Mouse (Mus musculus) megakaryocyte progenitor cell, adult 5-6 weeks (primary cell): ENCODE data around the gene Olfr312. TPM values are rescaled to one million over a fixed set of nuclear protein-coding genes. Genes with fewer than 3 reads are reported as not detected.

Experiments used
- ATAC-seq: replicated peaks from 2 replicates; pipeline ENCODE4 v1.8.0; 2016; ENCODE audit warnings: mild to moderate bottlenecking, moderate TSS enrichment, inconsistent platforms; ENCODE audit not compliant: poor library complexity
- total RNA-seq, 2 experiments: library from RNA; stranded (forward) in 1 of 2; stranded (reverse) in 1 of 2; fragments of 157-497, 149-512 nt in 1 of 2; fragments of 200-1000 nt in 1 of 2; gene quantifications; 2 replicates each; pipeline versions ENCODE4 v1.2.3 to v1.2.4; 2015 to 2017

Gene Olfr312
- total RNA-seq, 2 experiments from 2014 or later, result not detected

DNA sequence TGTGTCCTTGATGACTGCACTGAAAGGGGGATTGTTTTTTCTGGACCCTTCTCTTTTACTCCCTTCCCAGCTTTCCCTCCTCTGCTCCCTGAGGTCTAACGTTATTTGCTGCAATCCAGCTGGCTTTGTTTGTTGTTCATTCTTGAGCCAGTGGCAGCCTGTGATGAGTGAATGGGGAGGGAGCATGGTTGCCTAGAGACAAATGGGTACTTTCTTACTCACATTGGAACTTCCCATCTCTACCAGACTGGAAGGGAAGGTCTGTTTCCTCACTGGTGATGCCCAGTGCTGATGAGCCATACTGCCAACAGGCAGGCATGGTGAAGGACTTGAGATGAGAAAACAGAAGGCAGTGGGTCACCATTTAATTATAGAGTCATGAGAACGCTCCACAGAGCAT lies 20.7 kb downstream of the Olfr312 start:
- no peak for ATAC-seq

GRCm38 (mm10) chr11:58860744-58861143 lies 31.7 kb downstream of the Olfr312 start:
- ATAC-seq, result no peak

DNA sequence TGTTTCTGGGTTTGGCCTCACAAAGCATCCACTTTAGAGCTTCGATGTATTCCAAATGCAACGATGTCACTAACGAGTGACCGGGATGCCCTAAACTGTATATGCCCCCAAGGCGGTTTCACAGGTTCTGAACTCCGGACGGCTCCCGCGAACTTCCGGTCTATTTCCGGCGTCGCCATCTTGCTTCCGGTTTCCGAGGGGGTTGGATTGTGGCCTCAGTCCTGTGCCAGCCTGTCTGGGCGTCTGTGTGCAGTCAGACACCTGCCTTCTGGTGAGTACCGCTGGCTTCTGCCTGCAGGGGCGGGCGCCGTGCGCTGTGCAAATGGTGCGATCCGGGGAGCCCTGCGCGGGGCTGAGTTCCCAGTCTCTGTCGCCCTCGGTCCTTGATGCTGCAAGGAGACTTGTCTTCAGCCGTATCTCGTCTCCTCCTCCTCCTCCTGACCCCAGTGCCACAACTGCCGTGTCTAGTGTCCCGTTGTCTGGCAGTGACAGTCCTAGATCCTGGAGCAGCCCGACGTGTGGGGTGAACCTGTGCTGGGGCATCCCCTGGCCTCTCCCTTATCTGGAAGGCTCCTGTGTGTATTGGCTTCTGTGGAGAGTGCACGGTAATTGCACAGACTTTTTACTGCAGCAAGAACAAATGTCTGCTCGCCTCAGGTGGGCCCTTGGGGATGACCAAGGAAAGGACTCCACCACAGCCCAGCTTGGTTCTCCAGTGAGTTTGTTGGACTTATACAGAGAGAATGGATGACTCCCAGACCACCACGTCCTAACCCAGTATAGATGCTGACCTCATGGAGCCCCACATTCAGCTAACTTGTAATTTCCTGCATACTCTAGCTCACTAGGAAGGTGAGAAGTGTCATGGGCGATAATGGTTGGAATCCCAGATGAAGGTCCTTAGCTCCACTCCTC lies 38.3 kb downstream of the Olfr312 start, which contains the start of gene 2810021J22Rik:
Gene 2810021J22Rik (plus strand): TSS at position 178 of the 915 bp plus-strand sequence.
- ATAC-seq, result peak; percentile 97

GRCm38 (mm10) chr11:58867954-58868330 lies 38.9 kb downstream of the Olfr312 start:
- ATAC-seq, result peak; percentile 14; the same call in 1 of the 2 replicates

GRCm38 (mm10) chr11:58870961-58871360 lies 41.9 kb downstream of the Olfr312 start:
- no peak for ATAC-seq

GRCm38 (mm10) chr11:58883756-58884155 lies 54.7 kb downstream of the Olfr312 start:
- ATAC-seq, result 0 out of 2 replicates have a peak, but pooled peaks have one; percentile 20

Other genes starting within 250 kb of the Olfr312 start
- gene Olfr324, start 234.1 kb upstream of the Olfr312 start, total RNA-seq (2015), result not detected in 2 replicates
- gene Olfr324, start 234.1 kb upstream of the Olfr312 start, total RNA-seq (2017), result not detected in 2 replicates
- not detected in 2 replicates for gene 2210407C18Rik, start 213.2 kb upstream of the Olfr312 start, total RNA-seq (2015)
- not detected in 2 replicates for gene 2210407C18Rik, start 213.2 kb upstream of the Olfr312 start, total RNA-seq (2017)
- gene Olfr323, start 198.7 kb upstream of the Olfr312 start, total RNA-seq (2015), result not detected in 2 replicates
- not detected in 2 replicates for gene Olfr323, start 198.7 kb upstream of the Olfr312 start, total RNA-seq (2017)
- gene Trim58, start 188.8 kb upstream of the Olfr312 start, total RNA-seq (2015), result 1.8 and 3.5 TPM in 2 replicates
- 0.27 and 1.2 TPM in 2 replicates for gene Trim58, start 188.8 kb upstream of the Olfr312 start, total RNA-seq (2017)
- not detected in 2 replicates for gene Olfr322, start 170.5 kb upstream of the Olfr312 start, total RNA-seq (2015)
- not detected in 2 replicates for gene Olfr322, start 170.5 kb upstream of the Olfr312 start, total RNA-seq (2017)
- gene Olfr320, start 148.1 kb upstream of the Olfr312 start, total RNA-seq (2015), result not detected in 2 replicates
- gene Olfr320, start 148.1 kb upstream of the Olfr312 start, total RNA-seq (2017), result not detected in 2 replicates
- not detected in 2 replicates for gene Olfr319, start 130.1 kb upstream of the Olfr312 start, total RNA-seq (2015)
- gene Olfr319, start 130.1 kb upstream of the Olfr312 start, total RNA-seq (2017), result not detected in 2 replicates
- not detected in 2 replicates for gene Olfr318, start 105.2 kb upstream of the Olfr312 start, total RNA-seq (2015)
- not detected in 2 replicates for gene Olfr318, start 105.2 kb upstream of the Olfr312 start, total RNA-seq (2017)
- gene Olfr317, start 90.0 kb upstream of the Olfr312 start, total RNA-seq (2015), result not detected in 2 replicates
- not detected in 2 replicates for gene Olfr317, start 90.0 kb upstream of the Olfr312 start, total RNA-seq (2017)
- not detected in 2 replicates for gene Olfr316, start 76.5 kb upstream of the Olfr312 start, total RNA-seq (2015)
- not detected in 2 replicates for gene Olfr316, start 76.5 kb upstream of the Olfr312 start, total RNA-seq (2017)
- gene Olfr315, start 56.0 kb upstream of the Olfr312 start, total RNA-seq (2015), result not detected in 2 replicates
- not detected in 2 replicates for gene Olfr315, start 56.0 kb upstream of the Olfr312 start, total RNA-seq (2017)
- gene Olfr314, start 46.3 kb upstream of the Olfr312 start, total RNA-seq (2015), result not detected in 2 replicates
- not detected in 2 replicates for gene Olfr314, start 46.3 kb upstream of the Olfr312 start, total RNA-seq (2017)
- gene Fam183b, start 27.3 kb upstream of the Olfr312 start, total RNA-seq (2015), result not detected in 2 replicates
- gene Fam183b, start 27.3 kb upstream of the Olfr312 start, total RNA-seq (2017), result not detected in 2 replicates
- gene Olfr313, start 14.2 kb upstream of the Olfr312 start, total RNA-seq (2015), result not detected in 2 replicates
- not detected in 2 replicates for gene Olfr313, start 14.2 kb upstream of the Olfr312 start, total RNA-seq (2017)
- gene Olfr311, start 10.0 kb downstream of the Olfr312 start, total RNA-seq (2015), result not detected in 2 replicates
- not detected in 2 replicates for gene Olfr311, start 10.0 kb downstream of the Olfr312 start, total RNA-seq (2017)
- 0.90 and 1.1 TPM in 2 replicates for gene Gm12258, start 17.9 kb downstream of the Olfr312 start, total RNA-seq (2015)
- 2.0 and 3.0 TPM in 2 replicates for gene Gm12258, start 17.9 kb downstream of the Olfr312 start, total RNA-seq (2017)
- gene 2810021J22Rik, start 38.0 kb downstream of the Olfr312 start, total RNA-seq (2015), result 1.9 and 3.7 TPM in 2 replicates
- gene 2810021J22Rik, start 38.0 kb downstream of the Olfr312 start, total RNA-seq (2017), result 2.9 and 5.0 TPM in 2 replicates
- gene Zfp39, start 75.0 kb downstream of the Olfr312 start, total RNA-seq (2015), result 23.9 and 29.2 TPM in 2 replicates
- 7.9 and 9.5 TPM in 2 replicates for gene Zfp39, start 75.0 kb downstream of the Olfr312 start, total RNA-seq (2017)
- gene Btnl10, start 88.7 kb downstream of the Olfr312 start, total RNA-seq (2015), result 1.4 and 1.5 TPM in 2 replicates
- gene Btnl10, start 88.7 kb downstream of the Olfr312 start, total RNA-seq (2017), result 1.8 and 1.9 TPM in 2 replicates
- 65.8 and 66.4 TPM in 2 replicates for gene Rnf187, start 109.7 kb downstream of the Olfr312 start, total RNA-seq (2015)
- gene Rnf187, start 109.7 kb downstream of the Olfr312 start, total RNA-seq (2017), result 70.6 and 83.6 TPM in 2 replicates
- 1.6 and 1.9 TPM in 2 replicates for gene Hist3h2ba, start 119.7 kb downstream of the Olfr312 start, total RNA-seq (2015)
- gene Hist3h2ba, start 119.7 kb downstream of the Olfr312 start, total RNA-seq (2017), result 1.8 and 2.3 TPM in 2 replicates
- 19.4 and 20.2 TPM in 2 replicates for gene Hist3h2a, start 125.4 kb downstream of the Olfr312 start, total RNA-seq (2015)
- 223 and 238 TPM in 2 replicates for gene Hist3h2a, start 125.4 kb downstream of the Olfr312 start, total RNA-seq (2017)
- 0.10 TPM in 1 of 2 replicates, not detected in the other for gene Trim17, start 125.4 kb downstream of the Olfr312 start, total RNA-seq (2015)
- not detected in 2 replicates for gene Trim17, start 125.4 kb downstream of the Olfr312 start, total RNA-seq (2017)
- gene Trim11, start 148.9 kb downstream of the Olfr312 start, total RNA-seq (2015), result 24.0 and 25.0 TPM in 2 replicates
- gene Trim11, start 148.9 kb downstream of the Olfr312 start, total RNA-seq (2017), result 25.9 and 32.8 TPM in 2 replicates